Mouse (Mus musculus) liver, adult 2 months (tissue): Measurements from ENCODE around the gene Fkbp9.

Experiments
- CTCF ChIP-seq: fragments of 200-500 bp; IDR thresholded peaks from 2 replicates; pipeline ENCODE4 v1.5.1; 2011; ENCODE audit warnings: low read depth, low read length, control low read depth
- POLR2A ChIP-seq: fragments of 200-500 bp; IDR thresholded peaks from 2 replicates; pipeline ENCODE4 v1.6.1; 2011; ENCODE audit warnings: low read length, control low read depth; ENCODE audit not compliant: insufficient read depth; ENCODE audit errors: extremely low read depth

DNA sequence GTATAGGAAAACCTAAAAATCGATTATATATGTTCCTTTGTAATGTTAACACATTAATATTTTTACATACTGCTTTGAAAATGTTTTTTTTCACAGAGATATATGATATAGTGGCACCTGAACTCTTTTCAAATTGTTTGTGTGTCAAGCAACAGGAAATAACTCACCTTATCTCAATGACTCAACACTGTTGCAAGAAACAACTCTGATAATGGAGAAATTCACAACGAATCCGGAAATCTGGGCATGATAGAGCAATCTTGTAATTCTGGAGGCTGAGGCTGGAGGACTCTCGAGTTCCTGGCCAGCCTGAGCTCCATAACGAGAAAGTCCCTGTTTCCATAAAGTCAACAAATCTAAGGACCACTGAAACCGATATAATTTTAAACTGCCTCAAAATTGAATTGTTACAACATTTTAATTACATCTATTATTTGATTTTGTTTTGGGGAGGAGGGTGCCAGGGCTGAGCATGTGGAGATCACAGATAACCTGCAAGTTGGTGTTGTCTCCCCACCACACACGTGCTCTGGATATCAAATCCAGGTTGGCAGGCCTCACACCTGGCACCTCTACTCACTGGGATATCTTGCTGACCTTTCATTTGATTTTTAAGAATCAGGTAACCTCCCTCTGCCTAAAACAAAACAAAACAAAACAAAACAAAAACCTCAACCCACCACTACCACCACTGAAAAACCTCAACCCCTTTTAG is 87.6 kb downstream of the Fkbp9 start:
- TF ChIP-seq POLR2A: no peak
- TF ChIP-seq CTCF: no peak
